Mouse (Mus musculus): Measurements from ENCODE around the gene Pkn2.
A peak's percentile ranks its signal among the peaks of the same experiment; 100 is the strongest.

Pkn2 gene

DNA sequence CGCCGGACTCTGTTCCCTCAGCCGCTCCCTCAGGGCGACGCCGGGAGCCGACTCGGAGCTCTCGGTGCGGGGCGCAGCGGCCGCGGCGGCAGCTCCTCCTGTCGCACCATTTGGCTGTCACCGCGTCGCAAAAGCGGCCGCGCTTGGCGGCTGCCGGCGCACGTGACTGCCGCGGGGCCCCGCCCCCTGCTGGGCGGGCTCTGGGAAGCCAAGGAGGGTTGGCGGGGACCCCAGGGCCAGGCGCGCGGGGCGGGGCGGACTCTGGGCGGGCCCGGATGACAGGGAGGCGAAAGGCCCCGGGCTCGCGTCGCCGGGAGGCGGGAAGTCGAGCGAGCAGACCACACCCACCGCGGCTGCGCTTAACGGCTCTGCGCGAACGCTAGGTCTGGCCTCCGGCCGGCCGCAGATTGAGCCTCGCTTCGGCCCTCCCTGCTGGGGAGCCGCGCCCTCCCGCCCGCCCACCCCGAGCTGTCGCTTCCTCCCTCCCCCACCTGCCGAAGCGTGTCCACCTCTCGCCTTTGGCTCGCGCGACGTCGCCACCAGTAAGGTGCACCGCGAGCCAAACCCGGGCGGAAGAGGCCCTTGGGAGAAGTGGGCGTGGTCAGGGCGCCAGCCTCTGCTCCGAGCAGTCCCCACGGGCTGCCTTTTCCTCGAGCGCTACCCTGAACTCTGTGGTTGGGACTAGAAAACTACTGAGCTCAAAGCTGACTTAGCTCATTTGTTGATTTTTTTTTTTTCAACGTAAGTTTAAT is at the start of gene Pkn2:
Gene Pkn2 (minus strand): TSS at position 133 of the 752 bp plus-strand sequence.
- peak; percentile 99 for DNase-seq

DNA sequence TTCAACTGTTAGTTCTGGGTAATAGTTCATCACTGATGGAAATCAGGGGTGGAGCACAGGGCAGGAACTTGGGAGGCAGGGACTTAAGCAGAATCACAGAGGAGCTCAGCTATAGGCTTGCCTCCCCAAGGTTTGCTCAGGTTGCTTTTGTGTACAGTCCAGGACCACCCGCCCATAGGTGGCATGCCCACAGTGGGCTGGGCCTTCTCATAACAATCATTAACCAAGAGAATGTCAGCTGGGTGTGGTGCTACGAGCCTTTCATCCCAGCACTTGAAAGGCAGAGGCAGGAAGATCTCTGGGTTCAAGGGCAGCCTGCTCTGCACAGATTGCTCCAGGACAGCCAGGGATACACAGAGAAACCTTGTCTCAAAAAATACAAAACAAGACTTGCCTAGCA is 48.1 kb upstream of the Pkn2 start:
- no peak for DNase-seq

- DNase-seq, result no peak
These were observed 45.5 kb upstream of the Pkn2 start for GRCm38 (mm10) chr3:142927311-142927710.

DNA sequence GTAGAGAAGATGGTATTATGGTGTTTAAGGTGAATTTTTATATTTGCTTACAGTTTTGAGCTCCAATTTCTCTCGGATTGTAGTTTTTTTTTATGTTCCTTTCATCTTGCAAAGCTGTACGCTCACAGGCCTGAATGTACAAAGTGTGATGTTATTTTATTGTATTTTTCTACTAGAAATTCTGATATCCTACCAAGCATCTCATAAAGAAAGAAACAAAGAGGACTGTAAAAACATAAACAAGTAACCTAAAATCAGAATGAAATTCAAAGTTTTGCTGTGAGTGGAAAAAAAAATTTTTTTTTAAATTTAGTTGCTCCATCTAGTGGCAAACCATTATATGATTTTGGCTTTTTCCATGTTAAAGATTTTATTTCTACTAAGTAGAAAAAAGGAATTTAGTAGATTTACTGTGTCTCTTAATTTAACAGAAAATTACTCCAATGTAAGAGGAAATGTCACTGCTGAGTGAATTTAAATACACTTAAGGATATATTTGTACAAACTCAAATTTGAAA is 43.1 kb upstream of the Pkn2 start:
- DNase-seq, result no peak

DNA sequence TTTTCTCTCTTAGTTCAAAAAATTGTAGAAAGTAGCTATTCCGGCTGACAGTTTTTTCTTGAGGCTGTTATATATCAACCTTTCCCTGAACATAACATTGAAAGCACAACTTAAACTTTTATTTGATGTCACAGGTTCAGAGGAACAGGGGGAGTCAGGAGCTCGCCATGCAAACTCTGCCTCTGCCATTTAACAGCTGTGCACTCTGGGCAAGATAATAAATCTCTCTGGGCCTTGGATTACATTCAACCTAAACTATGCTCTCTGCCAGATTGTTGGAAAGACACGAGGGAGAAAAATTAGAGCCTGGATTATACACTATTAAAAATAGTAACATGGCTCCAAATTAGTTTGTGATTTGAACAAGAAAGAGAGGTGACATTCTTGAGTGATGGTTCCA is 37.3 kb upstream of the Pkn2 start:
- DNase-seq, result no peak

- DNase-seq, result no peak
These were observed 36.1 kb upstream of the Pkn2 start for GRCm38 (mm10) chr3:142917760-142918439.

DNA sequence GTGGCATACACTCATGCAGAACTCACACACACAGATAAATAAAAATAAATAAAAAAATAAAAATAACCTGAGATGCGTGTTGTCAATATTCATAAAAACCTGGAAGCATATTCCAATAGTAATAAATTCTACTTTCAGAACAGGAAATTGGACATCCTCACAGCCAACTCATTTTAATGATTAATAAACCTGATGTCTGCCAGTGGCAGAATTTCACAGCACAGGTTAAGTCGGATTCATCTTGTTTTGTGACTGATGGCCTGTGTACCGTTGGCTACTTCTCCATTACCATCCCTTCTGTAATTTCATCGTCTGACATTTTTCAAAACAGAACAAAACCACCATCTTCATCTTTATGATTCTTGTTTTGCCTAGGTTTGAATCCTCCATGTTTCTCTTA is 35.4 kb upstream of the Pkn2 start:
- no peak for DNase-seq

GRCm38 (mm10) chr3:142913295-142913694 is 31.5 kb upstream of the Pkn2 start:
- DNase-seq, result no peak

DNA sequence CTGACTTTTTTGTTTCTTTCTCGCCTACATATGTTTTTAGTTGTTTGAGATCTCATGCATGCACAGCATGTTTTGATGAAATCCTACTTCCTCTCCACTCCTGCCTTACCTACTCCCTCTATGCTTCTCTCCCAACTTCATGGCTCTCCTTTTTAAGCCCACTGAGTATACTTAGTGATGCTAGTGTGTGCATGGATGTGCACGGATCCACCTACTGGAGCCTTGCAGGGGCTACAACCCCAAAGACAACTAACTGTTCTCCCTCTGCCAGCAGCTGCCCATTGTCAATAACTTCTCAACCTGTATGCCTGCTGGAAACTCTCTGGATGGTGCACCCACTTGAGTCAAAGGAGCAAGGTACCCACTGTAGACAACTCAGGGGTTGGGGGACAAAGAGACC is 17.9 kb upstream of the Pkn2 start:
- no peak for DNase-seq

DNA sequence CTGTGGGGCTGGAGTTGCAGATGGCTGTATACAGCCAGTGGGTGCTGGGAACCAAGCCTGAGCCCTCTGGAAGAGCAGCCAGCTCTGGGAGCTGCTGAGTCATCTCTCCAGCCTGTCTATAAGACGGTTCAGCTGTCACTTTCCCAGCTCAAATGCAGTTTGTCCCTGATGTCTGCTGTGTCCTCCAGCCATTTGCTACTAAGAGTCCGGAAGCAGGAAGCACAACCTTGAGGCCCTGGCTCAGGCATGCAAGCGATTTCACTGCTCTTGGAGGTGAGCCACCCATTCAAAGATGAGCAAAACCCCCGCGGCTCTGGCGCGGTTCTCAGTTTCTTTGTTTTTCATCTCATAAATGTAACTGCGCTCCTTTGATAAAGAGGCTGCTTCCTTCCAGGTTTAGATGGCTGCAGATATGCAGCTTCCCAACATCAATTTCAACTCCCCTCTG is 17.2 kb upstream of the Pkn2 start:
- DNase-seq, result no peak

GRCm38 (mm10) chr3:142890442-142890841 is 8.6 kb upstream of the Pkn2 start:
- no peak for DNase-seq

DNA sequence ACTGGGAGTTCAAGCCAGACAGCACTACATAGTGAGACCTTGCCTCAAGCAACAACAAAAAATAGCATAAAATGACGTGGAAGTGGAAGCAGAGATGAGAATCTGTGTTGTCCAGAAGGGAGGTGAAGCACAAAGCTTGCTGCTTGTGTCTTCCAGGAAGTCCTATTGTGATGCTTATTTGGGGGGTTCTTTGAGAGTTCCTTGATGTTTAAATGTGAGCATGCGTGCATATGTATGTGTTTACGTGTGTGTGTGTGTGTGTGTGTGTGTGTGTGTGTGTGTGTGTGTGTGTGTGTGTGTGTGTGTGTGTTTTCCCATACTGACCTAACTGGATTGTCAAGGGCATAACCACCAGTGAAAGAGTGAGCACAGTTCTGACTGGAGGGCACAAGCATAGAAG is 5.2 kb upstream of the Pkn2 start:
- no peak for DNase-seq

DNA sequence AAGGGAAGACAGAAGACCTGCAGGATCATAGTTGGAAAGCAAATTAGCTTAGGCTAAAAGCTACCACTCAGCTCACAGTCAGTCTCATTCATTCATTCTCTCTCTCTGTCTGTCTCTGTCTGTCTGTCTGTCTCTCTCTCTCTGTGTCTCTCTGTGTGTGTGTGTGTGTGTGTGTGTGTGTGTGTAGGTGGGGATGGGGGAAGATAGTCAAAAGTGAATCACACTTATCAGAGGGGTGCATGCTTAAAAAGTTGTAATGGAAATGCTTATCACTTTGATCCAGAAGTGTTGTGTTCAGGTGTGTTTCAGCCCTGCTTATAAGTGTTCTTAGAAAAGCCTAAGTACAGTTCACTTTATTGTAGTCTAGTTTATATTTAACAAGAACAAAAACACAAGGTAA is 2.8 kb upstream of the Pkn2 start:
- DNase-seq, result no peak

DNA sequence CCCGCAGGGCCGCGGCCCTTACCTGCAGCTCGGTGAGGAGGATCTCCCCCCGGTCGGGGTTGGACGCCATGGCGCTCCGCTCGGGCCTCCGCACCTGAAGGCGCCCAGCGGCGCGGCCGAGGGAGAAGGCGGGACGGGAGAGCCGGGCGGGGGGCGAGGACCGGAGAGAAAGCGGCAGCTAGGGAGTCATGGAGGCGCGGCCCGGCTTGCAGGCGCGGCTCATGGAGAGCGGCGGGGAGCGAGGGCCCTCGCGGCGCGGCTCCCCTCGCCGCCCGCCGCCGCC is 274 bp downstream of the Pkn2 start:
- DNase-seq, result no peak

DNA sequence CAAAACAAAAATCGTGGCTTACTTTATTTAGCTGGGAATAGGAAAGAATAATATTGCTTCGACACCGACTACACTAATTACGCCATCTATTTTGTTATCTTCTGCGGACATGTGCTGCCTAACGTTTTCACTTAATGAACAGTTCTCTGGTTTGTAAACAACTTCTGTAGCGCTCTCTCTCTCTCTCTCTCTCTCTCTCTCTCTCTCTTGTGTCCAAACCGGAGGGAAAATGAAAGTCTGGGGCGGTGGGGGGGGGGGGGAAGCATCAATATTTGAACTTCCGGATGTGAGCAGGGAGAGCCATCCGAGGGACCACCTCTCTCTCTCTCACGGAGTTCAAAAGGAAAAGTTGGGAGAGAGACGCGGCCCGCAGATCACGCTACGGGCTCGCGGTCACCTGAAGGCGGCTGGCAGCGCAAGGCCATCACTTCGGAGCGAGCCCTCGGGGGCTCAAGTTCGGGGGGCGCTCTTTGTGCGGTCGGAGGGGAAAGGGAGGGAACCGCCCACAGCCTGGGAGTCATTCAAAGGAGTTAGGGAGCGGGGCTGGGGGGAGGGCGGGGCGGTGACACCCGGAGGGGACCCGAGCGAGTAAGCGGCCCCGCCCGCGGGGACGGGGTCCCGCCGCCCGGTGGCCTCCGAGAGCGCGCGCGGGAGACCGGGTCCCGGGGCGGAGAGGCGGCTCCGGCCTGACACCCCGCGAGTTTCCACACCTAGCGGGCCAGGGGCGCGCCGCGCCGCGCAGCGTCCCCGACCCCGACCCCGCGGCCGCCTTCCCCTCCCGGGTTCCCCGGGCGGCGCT is 815 bp downstream of the Pkn2 start:
- DNase-seq, result peak; percentile 25 to 28

DNA sequence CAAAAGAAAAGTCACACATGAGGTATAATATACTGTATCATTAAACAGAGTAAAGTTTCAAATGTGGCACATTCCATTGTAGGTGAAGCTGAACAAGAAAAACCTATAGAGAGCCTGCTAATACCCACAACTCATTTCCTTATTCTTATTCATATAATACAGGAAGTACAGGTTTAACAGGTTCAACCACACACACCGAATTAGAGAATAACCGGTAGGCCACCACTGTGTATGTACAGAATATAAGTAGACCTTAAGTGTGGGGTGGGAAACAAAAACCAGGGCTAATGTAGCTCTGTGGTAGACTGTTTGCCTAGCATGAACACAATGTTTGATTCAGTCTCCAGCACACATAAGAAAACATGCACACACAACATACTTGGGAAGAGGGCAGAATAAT is 18.6 kb downstream of the Pkn2 start:
- no peak for DNase-seq

GRCm38 (mm10) chr3:142856832-142857231 is 25.0 kb downstream of the Pkn2 start:
- no peak for DNase-seq

DNA sequence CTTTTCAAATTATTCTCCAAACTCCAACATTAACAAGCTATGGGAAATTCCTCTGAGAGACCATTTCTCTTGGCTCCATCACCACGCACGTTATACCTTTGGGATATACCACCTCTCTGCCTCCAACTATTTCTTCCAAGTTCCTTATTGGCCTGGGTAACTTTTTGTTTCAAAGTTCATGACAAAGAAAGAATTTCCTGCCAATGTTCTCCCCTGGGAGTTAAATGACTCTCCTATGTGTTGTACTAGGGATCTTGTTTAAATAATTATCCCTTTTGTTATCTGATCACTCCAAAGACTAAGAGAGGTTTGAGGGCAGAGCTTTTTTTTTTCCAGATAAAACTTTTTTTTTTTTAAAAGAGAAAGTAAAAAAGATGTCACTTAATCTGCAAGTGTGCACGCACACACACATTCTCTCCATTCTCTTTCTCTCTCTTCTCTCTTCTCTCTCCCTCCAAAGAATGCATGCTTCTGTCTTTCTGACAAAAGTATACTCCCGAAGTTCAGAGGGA is 25.8 kb downstream of the Pkn2 start:
- DNase-seq, result no peak

GRCm38 (mm10) chr3:142852911-142853310 is 28.9 kb downstream of the Pkn2 start:
- no peak for DNase-seq

- no peak for DNase-seq
These were observed 30.2 kb downstream of the Pkn2 start for GRCm38 (mm10) chr3:142851631-142852030.

- DNase-seq, result no peak
These were observed 41.8 kb downstream of the Pkn2 start for GRCm38 (mm10) chr3:142839961-142840360.

DNA sequence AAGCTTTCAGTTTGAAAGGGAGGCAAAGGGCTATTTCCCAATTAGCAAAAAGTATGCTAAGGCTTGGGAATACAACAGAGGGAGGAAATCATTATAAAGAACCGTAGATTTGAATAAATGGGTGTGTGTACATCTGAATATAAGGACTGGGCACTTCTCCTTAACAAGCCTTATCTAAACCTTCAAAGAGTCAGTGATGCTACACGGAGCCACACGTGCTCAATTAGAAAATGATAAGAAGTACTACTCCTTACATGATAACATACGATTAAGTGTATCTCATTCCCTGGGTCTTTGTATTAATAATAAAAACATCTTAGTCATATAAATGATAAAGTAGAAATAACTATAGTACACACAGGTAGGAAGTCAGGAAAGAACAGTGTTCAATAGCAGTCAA is 47.0 kb downstream of the Pkn2 start:
- no peak for DNase-seq

DNA sequence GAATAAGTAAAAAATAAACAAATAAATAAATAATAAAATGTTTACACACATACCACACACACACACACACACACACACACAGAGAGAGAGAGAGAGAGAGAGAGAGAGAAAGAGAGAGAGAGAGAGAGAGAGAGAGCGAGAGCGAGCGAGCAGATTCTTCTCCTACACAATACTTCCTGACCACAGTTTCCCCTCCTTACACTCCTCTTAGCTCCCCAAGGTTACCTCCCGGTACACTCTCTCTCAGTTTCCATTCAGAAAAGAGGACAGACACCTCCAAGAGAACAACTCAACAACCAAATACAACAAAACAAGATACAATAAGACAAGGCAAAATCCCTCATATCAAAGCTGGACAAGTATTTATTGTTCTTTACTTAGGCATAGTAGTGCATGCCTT is 47.8 kb downstream of the Pkn2 start:
- DNase-seq, result no peak

DNA sequence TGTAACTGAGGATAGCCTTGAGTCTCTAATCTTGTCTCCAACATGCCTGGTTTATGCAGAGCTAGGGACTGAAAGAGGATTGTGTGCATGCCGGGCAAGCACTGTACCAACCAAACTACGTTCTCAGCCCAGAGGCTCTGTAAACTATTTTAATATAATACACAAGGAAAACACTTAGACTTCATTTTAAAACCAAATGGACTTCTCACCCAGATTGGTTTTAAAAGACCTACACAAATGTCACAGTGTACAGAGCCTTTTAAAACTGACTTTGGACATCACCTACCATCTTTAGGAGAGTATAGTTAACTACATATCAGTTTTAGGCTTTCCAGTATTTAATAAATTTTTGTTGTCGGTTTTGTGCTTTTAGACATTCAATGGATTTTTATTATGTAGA is 48.9 kb downstream of the Pkn2 start:
- DNase-seq, result no peak

Data from lung, adult 18-20 months (tissue).